In genomic region chr3:67374360-67374778, GRCm38 (mm10) we compare ENCODE assay signal across 8 mouse cellular contexts. TPM values are rescaled to one million over a fixed set of nuclear protein-coding genes. Genes with fewer than 3 reads are reported as not detected.
A peak's percentile ranks its signal among the peaks of the same experiment; 100 is the strongest.
DNase-seq lines count a peak whose midpoint lies in the region; ATAC-seq and TF ChIP-seq lines count a peak whose summit lies in the region.

No protein-coding gene starts in this region.

- intact Hi-C loops in heart, postnatal 10 days (cut with DNase I): loop anchor here (5.0 kb wide), 1 partner anchor 208 kb away; the partner anchor contains the start of gene Mfsd1

- H3K9me3 ChIP-seq in heart, embryonic 16.5 days (replicated peaks; ENCODE audit: control insufficient read depth, low read length): no peaks in the 10 kb centered on the region
- no peaks in the 10 kb centered on the region for H3K9me3 ChIP-seq in hindbrain, embryonic 15.5 days
- H3K9me3 ChIP-seq in midbrain, embryonic 16.5 days (replicated peaks; ENCODE audit: control insufficient read depth, low read length, poor library complexity, severe bottlenecking): no peaks in the 10 kb centered on the region

- ATAC-seq in heart, embryonic 16.5 days (replicated peaks; ENCODE audit: extremely low read depth, insufficient read depth, low FRiP score): no peak
- peak; percentile 64 for ATAC-seq in hindbrain, embryonic 15.5 days (ENCODE audit: low FRiP score, low read depth)
- ATAC-seq in midbrain, embryonic 16.5 days: peak; percentile 73

- no peak for DNase-seq in heart, postnatal 10 days
- no peak for DNase-seq in layer of hippocampus, postnatal 14 days (ENCODE audit: low spot score in 2 of 2)
- DNase-seq in gastrocnemius, postnatal 25 days: no peak
- DNase-seq in adrenal gland, postnatal 4 days (ENCODE audit: low spot score in 2 of 2): no peak

- H3K4me1 ChIP-seq in heart, embryonic 16.5 days (ENCODE audit: control insufficient read depth, insufficient read depth, low read length): peaks cover 20% of the 10 kb centered on the region
- H3K4me1 ChIP-seq in cortical plate, adult 2 months (ENCODE audit: control insufficient read depth, insufficient read depth, low read length): no peaks in the 10 kb centered on the region
- H3K4me1 ChIP-seq in hindbrain, embryonic 15.5 days (replicated peaks): peaks cover 5% of the 10 kb centered on the region; the same call in 1 of the 2 replicates
- peaks cover 3% of the 10 kb centered on the region for H3K4me1 ChIP-seq in midbrain, embryonic 16.5 days (ENCODE audit: control insufficient read depth, insufficient read depth, low read length)

- WGBS in heart, embryonic 16.5 days: 25% methylated on average over 7 of the region's 7 CpGs
- WGBS in hindbrain, embryonic 15.5 days: 34% methylated on average over 7 of the region's 7 CpGs
- 32% methylated on average over 7 of the region's 7 CpGs for WGBS in midbrain, embryonic 16.5 days

- no peaks in the 10 kb centered on the region for H3K27me3 ChIP-seq in heart, embryonic 16.5 days (ENCODE audit: control insufficient read depth, insufficient read depth, low read length)
- H3K27me3 ChIP-seq in hindbrain, embryonic 15.5 days: peaks cover 24% of the 10 kb centered on the region
- peaks cover 14% of the 10 kb centered on the region for H3K27me3 ChIP-seq in midbrain, embryonic 16.5 days (ENCODE audit: control insufficient read depth, insufficient read depth, low read depth, low read length)

- H3K27ac ChIP-seq in heart, embryonic 16.5 days (ENCODE audit: low read length): peak overlapping the region; percentile 79
- H3K27ac ChIP-seq in cortical plate, adult 2 months (ENCODE audit: insufficient read depth, low read length): no peak overlapping the region
- no peak overlapping the region for H3K27ac ChIP-seq in hindbrain, embryonic 15.5 days (replicated peaks)
- no peak overlapping the region for H3K27ac ChIP-seq in midbrain, embryonic 16.5 days (ENCODE audit: low read length)

- H3K4me2 ChIP-seq in heart, embryonic 16.5 days (ENCODE audit: low read depth, low read length): peak overlapping the region; percentile 83
- H3K4me2 ChIP-seq in hindbrain, embryonic 15.5 days: peak overlapping the region; percentile 91
- H3K4me2 ChIP-seq in midbrain, embryonic 16.5 days (ENCODE audit: low read length): peak overlapping the region; percentile 94

- TF ChIP-seq CTCF in cortical plate, adult 2 months (IDR thresholded peaks at IDR 0.05; ENCODE audit: extremely low read depth, insufficient read depth, low read length): no peak

- TF ChIP-seq POLR2A in cortical plate, adult 2 months (IDR thresholded peaks at IDR 0.05; ENCODE audit: extremely low read depth, insufficient read depth, low read length): no peak

- H3K9ac ChIP-seq in heart, embryonic 16.5 days (ENCODE audit: low read length): peak overlapping the region; percentile 82
- H3K9ac ChIP-seq in hindbrain, embryonic 15.5 days: peak overlapping the region; percentile 60
- peak overlapping the region; percentile 74 for H3K9ac ChIP-seq in midbrain, embryonic 16.5 days (ENCODE audit: low read depth, low read length)

- no peaks in the 10 kb centered on the region for H3K36me3 ChIP-seq in heart, embryonic 16.5 days (ENCODE audit: control insufficient read depth, insufficient read depth)
- H3K36me3 ChIP-seq in hindbrain, embryonic 15.5 days: no peaks in the 10 kb centered on the region
- H3K36me3 ChIP-seq in midbrain, embryonic 16.5 days (ENCODE audit: control insufficient read depth, insufficient read depth, low read length): no peaks in the 10 kb centered on the region

- H3K4me3 ChIP-seq in heart, embryonic 16.5 days (ENCODE audit: low read length): peak overlapping the region; percentile 72
- H3K4me3 ChIP-seq in cortical plate, adult 2 months (ENCODE audit: insufficient read depth, low read length): peak overlapping the region; percentile 30
- H3K4me3 ChIP-seq in hindbrain, embryonic 15.5 days: peak overlapping the region; percentile 65
- H3K4me3 ChIP-seq in midbrain, embryonic 16.5 days (ENCODE audit: low read depth, low read length): peak overlapping the region; percentile 65

RNA-seq across cellular contexts. Expression of gene Mlf1, which starts 0.5 kb away (rescaled TPM):
- 329 and 362 TPM in 2 replicates for polyA plus RNA-seq in heart, embryonic 16.5 days (2015; fragmentation: Nextera tagmentation; extraction: Ambion mirVana)
- 100 to 1,000 TPM; 441 to 460 TPM for total RNA-seq in heart, postnatal 10 days (2021)
- polyA plus RNA-seq in cortical plate, adult 2 months (2012; rRNA removed): 1.4 and 1.9 TPM in 2 replicates
- 33.2 and 35.3 TPM in 2 replicates for polyA plus RNA-seq in hindbrain, embryonic 15.5 days (2015; fragmentation: Nextera tagmentation; extraction: Ambion mirVana)
- 28.5 TPM in 2 replicates for polyA plus RNA-seq in midbrain, embryonic 16.5 days (2015; fragmentation: Nextera tagmentation; extraction: Ambion mirVana)
- 1 to 10 TPM; 1.0 to 3.8 TPM for total RNA-seq in layer of hippocampus, postnatal 14 days (2021)
- total RNA-seq in gastrocnemius, postnatal 25 days (2021): 100 to 1,000 TPM; 423 to 567 TPM
- total RNA-seq in adrenal gland, postnatal 4 days (2021): 10 to 100 TPM; 12.6 to 16.4 TPM

RNA-seq across cellular contexts. Expression of gene Gm17402, which starts 0.6 kb away (rescaled TPM):
- polyA plus RNA-seq in heart, embryonic 16.5 days (2015; fragmentation: Nextera tagmentation; extraction: Ambion mirVana): not detected in 2 replicates
- total RNA-seq in heart, postnatal 10 days (2021): not detected
- polyA plus RNA-seq in cortical plate, adult 2 months (2012; rRNA removed): not detected in 2 replicates
- polyA plus RNA-seq in hindbrain, embryonic 15.5 days (2015; fragmentation: Nextera tagmentation; extraction: Ambion mirVana): not detected in 2 replicates
- not detected in 2 replicates for polyA plus RNA-seq in midbrain, embryonic 16.5 days (2015; fragmentation: Nextera tagmentation; extraction: Ambion mirVana)
- not detected for total RNA-seq in layer of hippocampus, postnatal 14 days (2021)
- not detected for total RNA-seq in gastrocnemius, postnatal 25 days (2021)
- total RNA-seq in adrenal gland, postnatal 4 days (2021): not detected

RNA-seq across cellular contexts. Expression of gene Gfm1, which starts 55.5 kb away (rescaled TPM):
- 113 and 115 TPM in 2 replicates for polyA plus RNA-seq in heart, embryonic 16.5 days (2015; fragmentation: Nextera tagmentation; extraction: Ambion mirVana)
- total RNA-seq in heart, postnatal 10 days (2021): 100 to 1,000 TPM; 189 to 208 TPM
- polyA plus RNA-seq in cortical plate, adult 2 months (2012; rRNA removed): 35.5 TPM in 2 replicates
- 27.8 and 29.5 TPM in 2 replicates for polyA plus RNA-seq in hindbrain, embryonic 15.5 days (2015; fragmentation: Nextera tagmentation; extraction: Ambion mirVana)
- polyA plus RNA-seq in midbrain, embryonic 16.5 days (2015; fragmentation: Nextera tagmentation; extraction: Ambion mirVana): 29.5 and 33.3 TPM in 2 replicates
- total RNA-seq in layer of hippocampus, postnatal 14 days (2021): 10 to 100 TPM; 52.8 to 55.3 TPM
- 100 to 1,000 TPM; 103 to 113 TPM for total RNA-seq in gastrocnemius, postnatal 25 days (2021)
- total RNA-seq in adrenal gland, postnatal 4 days (2021): 10 to 100 TPM; 79.5 to 82.8 TPM

Comparison
In these comparisons a context has a peak if more than half of its experiments do, and no peak if none do; other contexts are left out.
1. RNA of gene Mlf1, which starts 0.5 kb away (total RNA-seq): 423 to 567 TPM in gastrocnemius, postnatal 25 days and 441 to 460 TPM in heart, postnatal 10 days; 12.6 to 16.4 TPM in adrenal gland, postnatal 4 days and 1.0 to 3.8 TPM in layer of hippocampus, postnatal 14 days; every median in the first group is over 10 times any median in the second.
2. Peak in every context shown above with its lines, with median percentiles within 50 percentile points of each other: H3K4me2 ChIP-seq, H3K4me3 ChIP-seq and H3K9ac ChIP-seq.